Mouse (Mus musculus) stomach, postnatal 0 days (tissue): ENCODE data around the gene Nprl2. TPM values are rescaled to one million over a fixed set of nuclear protein-coding genes. Genes with fewer than 3 reads are reported as not detected.

Experiments used
- ATAC-seq: fragments of 200-750 bp; cut with Nextera tagmentation; 2 replicates; pipeline ENCODE4 v1.8.0; 2017; ENCODE audit not compliant: low FRiP score, low TSS enrichment
- DNase-seq: peaks from one replicate; pipeline ENCODE4 v3.0.0-alpha.2; 2016; ENCODE audit warnings: low spot score
- H3K27ac ChIP-seq: fragments of 300-500 bp; sonication (generic); replicated peaks from 2 replicates; pipeline ENCODE4 v1.5.1; 2014; ENCODE audit warnings: mild to moderate bottlenecking, control low read depth
- H3K27me3 ChIP-seq: fragments of 300-500 bp; sonication (generic); 2 replicates; pipeline ENCODE4 v1.6.1; 2014; ENCODE audit warnings: low read length; ENCODE audit not compliant: control insufficient read depth, insufficient read depth
- H3K36me3 ChIP-seq: fragments of 300-500 bp; sonication (generic); 2 replicates; pipeline ENCODE4 v1.6.1; 2014; ENCODE audit warnings: low read length, mixed read lengths; ENCODE audit not compliant: control insufficient read depth, insufficient read depth
- H3K4me1 ChIP-seq: fragments of 300-500 bp; sonication (generic); replicated peaks from 2 replicates; pipeline ENCODE4 v1.6.1; 2014; ENCODE audit warnings: antibody characterized with exemption; ENCODE audit not compliant: control insufficient read depth, insufficient read depth
- H3K4me2 ChIP-seq: fragments of 300-500 bp; sonication (generic); replicated peaks from 2 replicates; pipeline ENCODE4 v1.6.1; 2014; ENCODE audit warnings: low read depth, mild to moderate bottlenecking, control low read depth, moderate library complexity
- H3K4me3 ChIP-seq: fragments of 300-500 bp; sonication (generic); 2 replicates; pipeline ENCODE4 v1.5.1; 2014; ENCODE audit warnings: low read depth, low read length, control low read depth
- H3K9ac ChIP-seq: fragments of 300-500 bp; sonication (generic); 2 replicates; pipeline ENCODE4 v1.6.1; 2014; ENCODE audit warnings: mild to moderate bottlenecking, low read length, control low read depth, mixed read lengths
- H3K9me3 ChIP-seq: fragments of 300-500 bp; sonication (generic); 2 replicates; pipeline ENCODE4 v1.6.1; 2016; ENCODE audit warnings: low read length; ENCODE audit not compliant: control insufficient read depth
- CTCF ChIP-seq: IDR thresholded peaks from 2 replicates; pipeline ENCODE4 v1.5.1; 2016; ENCODE audit warnings: antibody characterized with exemption, low read depth, mild to moderate bottlenecking, moderate library complexity
- EP300 ChIP-seq: optimal IDR thresholded peaks from 2 replicates; pipeline ENCODE3; 2016; ENCODE audit warnings: antibody characterized with exemption
- WGBS: fragments of 180-500 bp; shearing (Covaris S2); extraction: QIAGEN DNeasy Blood & Tissue Kit; methylation state at CpG from one replicate; pipeline ENCODE4 v1.1.7; 2014; 5-methylcytosine and 5-hydroxymethylcytosine counted together
- polyA plus RNA-seq: library from polyadenylated mRNA; unstranded; fragments of >200 nt; fragmentation: Nextera tagmentation; extraction: Ambion mirVana; gene quantifications from 2 replicates; pipeline ENCODE4 v1.2.1, GENCODE M21; 2015

The Nprl2 gene
- 24.8 and 24.9 TPM in 2 replicates for polyA plus RNA-seq

GRCm38 (mm10) chr9:107541474-107542351 lies at the start of gene Nprl2, which contains the start of gene Cyb561d2:
Gene Nprl2, plus strand, starts transcription at chr9:107542226.
Gene Cyb561d2, minus strand, starts transcription at chr9:107542193.
- TF ChIP-seq EP300, result no peak
- TF ChIP-seq CTCF, result peak; percentile 21; the same call in 1 of the 2 replicates
- Histone ChIP-seq H3K9me3 (no peaks in the 10 kb centered on the region), H3K27me3 (no peaks in the 10 kb centered on the region), H3K4me2 (peak within 1 kb of the TSS; percentile 78), H3K4me1 (peaks cover 2% of the 10 kb centered on the region; the same call in 1 of the 2 replicates), H3K9ac (peak within 1 kb of the TSS; percentile 55), H3K27ac (peak within 1 kb of the TSS; percentile 40; the same call in 1 of the 2 replicates), H3K36me3 (peaks cover 13% of the 10 kb centered on the region), H3K4me3 (peak within 1 kb of the TSS; percentile 63)
- DNase-seq (peak; percentile 94), ATAC-seq (peak; percentile 85)
- WGBS, result under 1% methylated on average over 46 of the region's 46 CpGs

- 20% methylated on average over 1 of the region's 1 CpGs for WGBS
- ATAC-seq, result no peak
Observed at GRCm38 (mm10) chr9:107493511-107493910, 48.5 kb upstream of the Nprl2 start.

GRCm38 (mm10) chr9:107494238-107494637 lies 47.8 kb upstream of the Nprl2 start:
- H3K27ac ChIP-seq, result no peak overlapping the region
- ATAC-seq, result no peak
- H3K27me3 ChIP-seq, result no peaks in the 10 kb centered on the region
- no peak overlapping the region for H3K4me2 ChIP-seq
- TF ChIP-seq EP300 (no peak), CTCF (no peak)
- no peak overlapping the region for H3K9ac ChIP-seq
- whole genome bisulfite sequencing, result 80% methylated on average over 12 of the region's 12 CpGs
- no peak for DNase-seq
- H3K4me3 ChIP-seq, result no peak overlapping the region
- no peaks in the 10 kb centered on the region for H3K36me3 ChIP-seq
- H3K4me1 ChIP-seq, result no peaks in the 10 kb centered on the region
- H3K9me3 ChIP-seq, result no peaks in the 10 kb centered on the region

More at GRCm38 (mm10) chr9:107493511-107493910, 48.5 kb upstream of the Nprl2 start:
- H3K27ac ChIP-seq, result no peak overlapping the region
- no peaks in the 10 kb centered on the region for H3K4me1 ChIP-seq
- H3K4me3 ChIP-seq, result no peak overlapping the region
- no peaks in the 10 kb centered on the region for H3K36me3 ChIP-seq
- TF ChIP-seq CTCF (no peak), EP300 (no peak)
- no peaks in the 10 kb centered on the region for H3K27me3 ChIP-seq
- no peak overlapping the region for H3K9ac ChIP-seq
- no peak for DNase-seq
- H3K4me2 ChIP-seq, result no peak overlapping the region
- no peaks in the 10 kb centered on the region for H3K9me3 ChIP-seq

- TF ChIP-seq CTCF (no peak), EP300 (no peak)
- no peak for ATAC-seq
- Histone ChIP-seq H3K27ac (no peak overlapping the region), H3K9me3 (no peaks in the 10 kb centered on the region), H3K27me3 (no peaks in the 10 kb centered on the region), H3K4me2 (no peak overlapping the region), H3K36me3 (no peaks in the 10 kb centered on the region), H3K4me1 (no peaks in the 10 kb centered on the region), H3K4me3 (no peak overlapping the region), H3K9ac (no peak overlapping the region)
- 69% methylated on average over 3 of the region's 3 CpGs for WGBS
- DNase-seq, result no peak
Observed at GRCm38 (mm10) chr9:107496359-107496758, 45.7 kb upstream of the Nprl2 start.

- ATAC-seq, result no peak
- H3K27me3 ChIP-seq, result no peaks in the 10 kb centered on the region
- no peaks in the 10 kb centered on the region for H3K4me1 ChIP-seq
- no peak overlapping the region for H3K9ac ChIP-seq
- no peak overlapping the region for H3K4me3 ChIP-seq
- DNase-seq, result no peak
- no peaks in the 10 kb centered on the region for H3K36me3 ChIP-seq
- 84% methylated on average over 3 of the region's 3 CpGs for WGBS
- H3K9me3 ChIP-seq, result no peaks in the 10 kb centered on the region
- no peak overlapping the region for H3K27ac ChIP-seq
- TF ChIP-seq EP300 (no peak), CTCF (no peak)
- no peak overlapping the region for H3K4me2 ChIP-seq
Observed at GRCm38 (mm10) chr9:107500708-107501286, 41.2 kb upstream of the Nprl2 start.
